Mouse (Mus musculus): ENCODE measurements around the gene Lrrc25.

The Lrrc25 gene

DNA sequence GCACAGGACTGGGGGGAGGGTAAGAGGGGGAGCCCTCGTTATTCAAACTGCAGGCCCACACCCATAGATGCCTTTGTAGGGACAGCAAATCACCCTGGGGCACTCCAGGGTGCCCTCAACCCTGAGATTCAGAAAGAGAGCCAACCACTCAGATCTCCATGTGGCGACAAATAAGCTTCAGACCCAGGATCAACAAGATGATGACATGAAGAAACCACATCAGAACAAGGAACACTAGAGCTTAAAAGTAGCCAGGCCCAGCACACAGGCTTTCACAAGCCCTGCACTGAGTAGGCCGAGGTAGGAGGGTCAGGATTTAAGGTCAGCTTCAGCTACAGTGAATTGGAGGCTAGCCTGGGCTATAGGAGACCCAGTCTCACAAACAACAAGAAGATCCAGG is 33.0 kb downstream of the Lrrc25 start:
- DNase-seq = no peak

DNA sequence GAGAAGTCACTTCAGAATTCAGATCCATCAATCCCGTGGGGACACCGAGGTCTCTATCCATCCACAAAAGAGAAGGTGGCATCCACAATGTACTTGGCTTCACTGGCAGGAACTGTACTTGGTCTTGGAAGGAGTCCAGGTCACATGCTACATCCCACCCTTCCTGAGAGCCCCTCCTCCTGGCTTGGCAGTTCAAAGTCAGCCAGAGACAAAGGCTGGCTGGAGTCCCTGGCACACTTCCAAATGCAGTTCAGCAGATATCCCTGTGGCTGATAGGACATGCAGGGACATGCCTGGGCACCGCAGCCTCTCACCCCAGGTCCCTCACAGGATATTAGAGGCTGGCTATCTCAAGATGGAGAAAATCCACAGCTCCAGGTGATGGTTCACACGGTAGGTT is 33.4 kb downstream of the Lrrc25 start:
- DNase-seq = peak; percentile 94

DNA sequence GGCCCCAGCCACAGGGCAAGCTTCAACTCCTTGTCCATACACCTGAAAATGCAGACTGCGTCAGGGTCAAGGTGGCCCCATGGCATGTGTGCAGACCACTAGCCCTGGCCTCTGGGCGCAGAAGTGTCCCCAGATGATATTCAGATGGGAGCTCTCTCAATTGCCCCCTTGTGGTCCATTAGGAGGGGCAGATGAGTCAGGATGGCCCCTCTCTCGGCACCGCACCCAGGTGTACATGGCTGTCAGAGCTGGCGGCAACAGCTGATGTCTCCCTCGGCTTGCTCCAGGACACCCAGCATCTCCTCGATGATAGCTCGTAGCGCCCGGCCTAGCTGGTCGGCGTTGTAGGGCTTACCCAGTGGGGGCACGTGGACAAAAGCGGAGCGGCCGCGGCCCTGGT is 34.4 kb downstream of the Lrrc25 start:
- no peak for DNase-seq

DNA sequence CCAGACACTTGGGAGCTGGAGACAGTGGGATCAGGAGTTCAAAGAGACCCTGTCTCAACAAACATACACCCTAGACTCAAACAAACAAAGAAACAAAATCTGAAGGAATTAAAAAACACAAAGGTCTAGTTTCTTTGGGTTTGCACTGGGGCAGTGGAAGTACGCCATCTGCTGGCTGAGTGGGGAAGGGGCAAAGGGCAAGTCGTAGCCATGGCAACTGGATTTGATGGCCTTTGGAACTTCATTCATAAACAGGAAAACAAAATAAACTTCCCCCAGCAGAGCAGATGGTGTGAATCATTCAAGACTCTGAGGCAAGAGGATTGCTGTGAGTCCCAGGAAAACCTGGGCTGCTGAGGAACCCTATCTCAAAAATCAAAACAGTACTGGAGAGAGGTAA is 37.3 kb downstream of the Lrrc25 start:
- peak; percentile 86 for DNase-seq

DNA sequence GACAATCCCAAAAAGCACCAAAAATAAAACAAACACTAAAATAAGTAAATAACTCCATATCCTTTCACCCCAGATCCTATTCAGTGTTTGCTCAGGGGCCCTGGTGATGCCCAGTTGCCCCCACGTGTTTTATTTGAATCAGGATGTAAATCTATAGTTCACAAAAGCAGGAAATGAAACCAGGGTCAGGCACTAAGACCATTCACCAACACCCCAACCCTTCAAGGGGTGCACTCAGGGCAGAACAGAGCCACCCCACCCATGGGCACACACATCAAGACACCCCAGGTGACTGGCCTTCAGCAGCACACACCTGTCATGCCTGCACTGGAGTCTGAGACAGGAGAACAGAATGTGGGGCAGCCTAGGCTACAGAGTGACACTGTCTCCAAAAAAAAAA is 38.2 kb downstream of the Lrrc25 start:
- DNase-seq = no peak

DNA sequence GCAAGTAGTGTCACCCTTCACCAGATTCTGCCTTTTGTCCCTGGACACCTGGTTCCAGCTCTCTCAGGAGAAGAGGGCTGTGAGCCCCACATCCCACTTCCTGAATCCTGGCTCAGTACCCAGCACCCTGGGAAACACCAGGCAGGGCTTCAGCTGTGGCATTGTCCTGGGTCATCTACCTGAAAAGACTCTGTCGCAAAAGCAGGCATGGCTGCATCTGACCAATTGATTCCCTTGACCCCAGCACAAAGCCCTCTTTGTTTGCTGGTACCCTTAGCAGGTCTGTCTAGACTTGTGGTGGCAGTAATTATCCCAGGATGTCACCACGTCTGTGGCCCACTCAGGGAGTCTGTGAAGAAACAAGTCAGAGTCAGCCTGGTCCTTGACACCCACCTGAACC is 39.5 kb downstream of the Lrrc25 start:
- no peak for DNase-seq

DNA sequence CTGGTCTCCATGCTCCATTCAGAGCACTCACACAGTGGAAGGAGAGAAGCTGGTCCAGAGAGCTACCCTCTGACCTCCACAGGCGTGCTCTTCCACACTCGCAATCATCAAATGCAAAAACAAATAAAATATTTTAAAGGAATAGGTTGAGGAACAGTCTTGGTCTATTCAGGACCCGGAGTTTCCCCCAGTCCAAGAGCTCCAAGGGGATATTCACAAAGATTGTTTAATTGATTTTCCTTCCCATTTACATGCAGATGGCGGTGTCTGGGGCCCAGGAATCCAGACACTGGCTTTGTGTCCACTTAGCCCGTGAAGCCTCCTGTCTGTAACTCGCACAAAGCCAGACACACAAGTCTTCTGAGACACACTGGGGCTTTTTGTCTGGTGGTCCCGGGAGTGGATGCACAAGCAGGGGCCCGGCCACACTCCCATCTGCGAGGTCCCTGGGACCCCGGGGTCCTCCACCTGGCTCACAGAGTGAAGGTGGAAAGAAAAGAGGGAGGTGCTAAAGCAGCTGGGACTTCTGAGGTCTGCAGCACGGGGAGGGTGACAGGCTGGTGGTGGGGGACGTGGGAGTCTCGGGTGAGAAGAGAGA is 40.3 kb downstream of the Lrrc25 start:
- DNase-seq = no peak

DNA sequence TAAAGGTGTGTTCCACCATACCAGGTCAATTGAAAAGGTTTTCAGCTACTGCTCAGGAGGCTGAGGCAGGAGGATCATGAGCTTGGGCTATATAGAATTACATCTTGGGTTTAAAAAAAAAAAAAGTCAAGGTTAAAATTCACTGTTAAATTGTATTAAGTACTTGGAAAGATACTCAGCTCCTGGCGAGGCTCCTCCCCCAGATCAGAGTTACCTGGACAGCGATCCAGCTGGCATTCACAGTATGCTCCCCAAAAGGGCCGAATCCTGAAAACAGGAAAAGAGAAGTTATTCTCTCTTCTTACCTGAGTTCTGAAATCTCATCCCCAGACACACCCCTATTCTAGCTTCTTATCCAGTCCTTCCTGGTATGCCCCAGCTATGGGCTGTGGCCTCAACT is 41.3 kb downstream of the Lrrc25 start:
- DNase-seq = no peak

DNA sequence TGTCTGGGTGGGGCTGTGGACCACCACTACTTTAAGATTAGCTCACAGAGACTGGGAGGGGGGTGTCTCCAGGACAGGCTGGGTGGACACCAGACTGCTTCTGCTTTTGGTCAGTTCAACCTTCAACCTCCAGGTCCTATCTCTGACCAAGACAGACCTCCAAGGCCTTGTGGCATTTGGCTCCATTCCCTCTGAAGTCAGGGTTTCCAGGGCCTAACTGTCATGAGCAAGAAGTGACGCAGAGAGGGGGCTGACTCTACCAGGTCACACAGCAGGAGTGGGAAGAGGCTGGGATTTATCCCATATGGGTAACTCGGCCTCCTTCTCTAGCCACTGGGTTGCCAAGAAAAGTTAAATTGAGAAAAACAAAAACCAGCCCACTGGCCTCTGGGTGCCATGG is 41.8 kb downstream of the Lrrc25 start:
- DNase-seq = no peak

DNA sequence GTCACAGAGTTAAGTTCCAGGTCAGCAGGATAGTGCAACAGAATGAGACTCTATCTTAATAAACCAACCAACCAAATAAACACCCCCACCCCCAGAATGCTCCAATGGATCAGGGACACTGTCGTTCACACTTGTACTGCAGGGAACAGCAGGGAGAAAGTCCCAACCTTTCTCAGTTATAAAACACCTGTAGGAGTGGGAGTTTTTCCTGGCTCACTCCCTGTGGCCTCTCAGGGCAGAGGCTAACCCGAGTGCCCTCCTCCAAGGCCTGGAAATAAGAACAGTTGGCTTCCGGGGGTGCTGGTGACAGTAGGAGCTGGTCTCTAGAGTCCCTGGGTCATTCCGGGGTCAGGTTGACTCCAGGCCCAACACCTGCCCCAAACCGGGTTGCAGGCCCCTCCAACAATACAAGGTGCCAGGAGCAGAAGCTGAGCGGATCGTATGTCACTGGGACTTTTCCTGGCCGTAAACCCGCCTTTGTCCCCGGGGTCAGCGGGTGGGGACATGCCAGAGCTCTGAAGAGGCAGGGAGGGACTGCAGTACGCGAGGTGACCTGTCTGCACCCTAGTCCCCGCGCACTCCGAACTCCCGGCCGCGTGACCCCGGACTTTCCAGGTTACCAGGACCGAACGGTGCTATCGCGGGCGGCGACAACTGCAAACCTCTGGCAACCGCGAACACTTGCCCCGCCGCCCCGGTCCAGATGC is 43.1 kb downstream of the Lrrc25 start:
- no peak for DNase-seq

DNA sequence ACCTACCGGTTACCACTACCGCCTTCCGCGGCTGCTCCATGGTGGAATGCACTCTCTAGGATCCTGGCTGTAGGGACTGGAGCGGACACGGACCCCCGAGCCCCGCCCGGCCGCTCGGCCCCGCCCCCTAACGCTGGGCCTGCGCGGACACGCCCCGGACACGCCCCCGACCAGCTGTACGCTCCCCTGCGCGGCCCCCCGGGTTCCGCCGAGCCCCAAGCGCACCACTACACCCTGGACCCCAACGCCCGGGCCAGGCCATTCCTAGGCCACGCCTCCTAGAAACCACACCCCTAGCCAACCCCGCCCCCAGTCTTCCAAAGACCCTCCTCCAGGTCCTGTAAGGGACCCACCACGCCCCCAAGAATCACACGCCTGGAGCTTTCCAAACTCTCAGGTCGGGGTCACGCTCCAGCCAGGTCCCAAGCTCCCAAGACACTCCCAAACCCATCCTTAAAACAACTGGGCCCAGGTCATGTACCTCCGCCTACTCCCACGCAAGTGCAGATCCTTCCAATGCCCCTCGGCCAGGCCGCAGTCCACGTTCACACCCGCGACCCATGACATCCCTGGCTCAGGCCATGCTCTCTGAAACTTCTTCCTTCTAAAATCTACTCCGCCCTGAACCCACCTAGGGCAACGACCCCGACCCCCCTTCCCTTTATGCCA is 43.8 kb downstream of the Lrrc25 start:
- DNase-seq = peak; percentile 94

DNA sequence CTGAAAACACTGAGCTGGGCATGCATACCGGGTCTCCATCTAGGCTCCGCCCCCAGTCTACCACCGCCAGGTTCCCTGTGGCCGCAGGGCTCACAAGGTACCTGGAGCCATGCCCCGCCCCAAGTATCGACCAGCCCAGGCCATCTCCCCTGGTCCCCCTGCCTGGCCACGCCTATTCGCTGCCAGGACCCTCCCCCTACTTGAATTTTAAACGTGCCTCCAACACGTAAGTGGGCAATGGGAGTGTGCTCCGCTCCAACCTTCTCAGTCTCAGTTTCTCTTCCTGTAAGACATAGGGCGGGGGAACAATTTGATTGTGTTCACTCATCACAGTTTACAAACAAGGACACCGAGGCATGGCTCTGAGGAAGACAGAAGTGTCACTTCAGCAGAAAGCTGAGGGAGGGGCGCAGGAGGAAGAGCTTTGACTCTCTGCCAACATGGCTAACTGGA is 44.3 kb downstream of the Lrrc25 start, which contains the start of gene Pgpep1:
Gene Pgpep1 (minus strand): TSS at position 116 of the 453 bp plus-strand sequence.
- DNase-seq = peak; percentile 71

DNA sequence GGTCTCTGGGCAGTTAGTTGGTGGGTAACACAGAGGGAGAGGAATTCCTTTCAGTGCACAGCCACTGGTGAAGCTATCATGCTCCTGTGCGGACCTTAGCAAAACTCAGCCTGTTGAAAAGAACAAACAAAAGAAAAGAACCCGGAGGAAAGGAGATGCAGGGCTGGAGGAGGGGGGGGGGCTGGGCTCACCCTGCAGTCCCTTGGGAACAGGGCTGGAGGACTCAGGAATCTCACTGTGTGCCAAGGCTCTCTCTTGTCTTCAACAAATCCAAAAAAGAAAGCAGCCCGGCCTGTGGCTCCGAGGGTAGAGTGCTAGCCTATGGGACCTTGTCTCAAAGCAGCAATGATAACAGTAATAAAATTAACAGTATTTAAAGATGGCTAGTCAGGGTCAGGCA is 47.7 kb downstream of the Lrrc25 start:
- no peak for DNase-seq

DNA sequence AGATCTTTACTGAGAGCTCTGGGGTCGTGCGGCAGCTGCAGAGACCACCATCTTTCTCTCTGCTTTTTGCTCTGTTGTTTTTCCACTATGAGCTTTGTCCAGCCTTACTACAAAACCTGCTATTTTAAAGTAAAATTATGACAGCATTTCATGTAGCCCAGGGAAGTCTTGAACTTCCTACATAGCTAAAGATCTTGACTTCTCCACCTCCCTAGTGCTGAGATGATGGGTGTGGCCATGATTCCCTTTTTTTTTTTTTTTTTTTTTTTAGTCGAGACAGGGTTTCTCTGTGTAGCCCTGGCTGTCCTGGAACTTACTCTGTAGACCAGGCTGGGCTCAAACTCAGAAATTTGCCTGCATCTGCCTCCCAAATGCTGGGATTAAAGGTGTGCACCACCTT is 48.7 kb downstream of the Lrrc25 start:
- no peak for DNase-seq

DNA sequence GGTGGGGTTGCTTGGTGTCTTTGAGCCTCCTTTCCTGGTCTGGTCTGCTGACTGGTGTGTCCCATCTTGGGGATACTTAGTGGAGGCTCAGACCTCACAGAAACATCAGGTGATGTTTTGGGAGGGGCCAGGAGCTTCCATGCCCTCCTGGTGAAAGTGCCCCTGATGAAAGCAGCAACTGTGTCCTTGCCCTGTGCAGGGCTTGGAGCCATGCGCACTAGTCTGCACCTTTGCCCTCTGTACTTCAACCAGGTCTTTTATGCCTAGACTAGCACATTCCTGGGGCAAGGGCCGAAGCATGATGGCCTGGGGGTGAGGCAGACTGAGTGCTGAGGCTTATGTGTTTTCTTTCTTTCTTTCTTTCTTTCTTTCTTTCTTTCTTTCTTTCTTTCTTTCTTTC is 49.6 kb downstream of the Lrrc25 start:
- DNase-seq = no peak

DNA sequence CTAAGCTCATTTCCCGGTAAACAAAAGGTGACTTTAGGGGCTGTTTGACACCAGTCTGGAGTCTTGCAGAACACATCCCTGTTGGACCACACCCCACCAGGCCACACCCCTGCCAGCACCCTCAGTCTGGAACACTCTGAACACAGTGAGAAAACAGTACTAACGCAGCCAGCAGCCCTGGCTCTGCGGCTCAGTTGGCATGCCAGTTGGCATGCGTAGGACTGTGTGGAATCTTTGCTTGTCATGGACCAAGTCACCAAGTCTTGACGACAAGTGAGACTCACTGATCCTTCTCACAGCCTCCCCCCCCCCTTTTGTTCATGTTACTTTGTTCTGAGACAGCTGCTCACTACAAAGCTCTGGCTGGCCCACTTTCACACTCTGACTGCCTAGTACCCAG is 51.1 kb downstream of the Lrrc25 start:
- peak; percentile 72 for DNase-seq

Measured in lung, postnatal 36 days (tissue).